Mouse (Mus musculus) liver, postnatal 0 days (tissue): ENCODE measurements around the gene Apba2.

Source experiments
- CTCF ChIP-seq: sonication (generic); IDR thresholded peaks from 2 replicates; pipeline ENCODE4 v1.5.1; 2016; ENCODE audit warnings: antibody characterized with exemption, low read depth
- EP300 ChIP-seq: IDR thresholded peaks from 2 replicates; pipeline ENCODE4 v1.6.1; 2016; ENCODE audit warnings: antibody characterized with exemption, low read depth, mild to moderate bottlenecking

DNA sequence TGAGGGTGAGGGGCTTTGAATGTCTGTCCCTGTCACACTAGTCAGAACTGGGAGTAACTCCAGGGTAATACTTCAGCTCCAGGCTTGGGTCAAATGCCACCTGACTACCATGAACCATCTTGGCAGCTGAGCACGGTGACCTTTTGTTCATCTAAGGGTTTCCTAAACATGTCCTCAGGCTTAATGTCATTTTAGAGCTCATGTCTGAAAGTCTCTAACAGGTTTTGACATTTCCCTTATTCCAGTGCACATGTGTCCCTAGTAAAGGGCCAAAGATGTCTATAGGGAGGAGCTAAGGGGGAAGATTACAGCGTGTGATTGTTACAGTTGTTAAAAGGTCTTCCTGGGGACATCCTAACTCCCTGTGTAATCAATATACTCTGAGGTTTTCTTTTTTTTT lies 43.7 kb upstream of the Apba2 start:
- TF ChIP-seq CTCF: no peak
- no peak for TF ChIP-seq EP300
